Mouse (Mus musculus) midbrain, embryonic 15.5 days (tissue): ENCODE results near the gene Plekhd1. TPM values are rescaled to one million over a fixed set of nuclear protein-coding genes. Genes with fewer than 3 reads are reported as not detected.

Source experiments
- ATAC-seq: fragments of 200-750 bp; cut with Nextera tagmentation; replicated peaks from 2 replicates; pipeline ENCODE4 v1.8.0; 2017; ENCODE audit warnings: moderate TSS enrichment
- H3K27ac ChIP-seq: fragments of 300-500 bp; sonication (generic); 2 replicates; pipeline ENCODE4 v1.5.1; 2015; ENCODE audit warnings: mild to moderate bottlenecking, inconsistent platforms
- H3K27me3 ChIP-seq: fragments of 300-500 bp; sonication (generic); replicated peaks from 2 replicates; pipeline ENCODE4 v1.6.1; 2015; ENCODE audit warnings: inconsistent platforms
- H3K36me3 ChIP-seq: fragments of 300-500 bp; sonication (generic); replicated peaks from 2 replicates; pipeline ENCODE4 v1.6.1; 2015; ENCODE audit warnings: inconsistent platforms
- H3K4me1 ChIP-seq: fragments of 300-500 bp; sonication (generic); 2 replicates; pipeline ENCODE4 v1.6.1; 2015; ENCODE audit warnings: inconsistent platforms
- H3K4me2 ChIP-seq: fragments of 300-500 bp; sonication (generic); 2 replicates; pipeline ENCODE4 v1.6.1; 2015; ENCODE audit warnings: inconsistent platforms, mild to moderate bottlenecking, moderate library complexity
- H3K4me3 ChIP-seq: fragments of 300-500 bp; sonication (generic); 2 replicates; pipeline ENCODE4 v1.5.1; 2015; ENCODE audit warnings: mild to moderate bottlenecking, inconsistent platforms
- H3K9ac ChIP-seq: fragments of 300-500 bp; sonication (generic); 2 replicates; pipeline ENCODE4 v1.6.1; 2015; ENCODE audit warnings: mild to moderate bottlenecking, inconsistent platforms
- H3K9me3 ChIP-seq: fragments of 300-500 bp; sonication (generic); 2 replicates; pipeline ENCODE4 v1.6.1; 2016; ENCODE audit warnings: inconsistent platforms
- WGBS: fragments of 180-500 bp; shearing (Covaris S2); methylation state at CpG from one replicate; pipeline ENCODE4 v1.1.7; 2015; ENCODE audit warnings: mixed read lengths; 5-methylcytosine and 5-hydroxymethylcytosine counted together
- polyA plus RNA-seq: library from polyadenylated mRNA; unstranded; fragments of >200 nt; fragmentation: Nextera tagmentation; extraction: Ambion mirVana; gene quantifications from 2 replicates; pipeline ENCODE4 v1.2.1, GENCODE M21; 2015

Plekhd1 gene
- polyA plus RNA-seq, 1 experiment from 2014 or later, result 3.3 TPM

- Histone ChIP-seq H3K9ac (no peak overlapping the region), H3K4me1 (peaks cover 20% of the 10 kb centered on the region), H3K4me3 (no peak overlapping the region), H3K36me3 (peaks cover 10% of the 10 kb centered on the region), H3K9me3 (peaks cover 5% of the 10 kb centered on the region; the same call in 1 of the 2 replicates), H3K27ac (no peak overlapping the region), H3K4me2 (no peak overlapping the region), H3K27me3 (no peaks in the 10 kb centered on the region)
- ATAC-seq, result no peak
- 92% methylated on average over 5 of the region's 5 CpGs for WGBS
Observed at GRCm38 (mm10) chr12:80762982-80763381, 70.6 kb downstream of the Plekhd1 start.

GRCm38 (mm10) chr12:80764116-80764515 is 71.7 kb downstream of the Plekhd1 start:
- peaks cover 10% of the 10 kb centered on the region for H3K4me1 ChIP-seq
- H3K27me3 ChIP-seq, result no peaks in the 10 kb centered on the region
- H3K9me3 ChIP-seq, result no peaks in the 10 kb centered on the region
- no peak overlapping the region for H3K9ac ChIP-seq
- no peak overlapping the region for H3K4me2 ChIP-seq
- H3K27ac ChIP-seq, result no peak overlapping the region
- no peak for ATAC-seq
- H3K4me3 ChIP-seq, result no peak overlapping the region
- no peaks in the 10 kb centered on the region for H3K36me3 ChIP-seq
- WGBS, result 81% methylated on average over 4 of the region's 4 CpGs

GRCm38 (mm10) chr12:80769697-80770096 is 77.3 kb downstream of the Plekhd1 start:
- H3K27me3 ChIP-seq, result no peaks in the 10 kb centered on the region
- no peaks in the 10 kb centered on the region for H3K36me3 ChIP-seq
- no peak overlapping the region for H3K4me3 ChIP-seq
- H3K27ac ChIP-seq, result no peak overlapping the region
- H3K4me1 ChIP-seq, result 0 out of 2 replicates have a peak, but pooled peaks cover 2% of the 10 kb centered on the region
- H3K4me2 ChIP-seq, result 0 out of 2 replicates have a peak overlapping the region, but pooled peaks have one; percentile 30
- H3K9ac ChIP-seq, result no peak overlapping the region
- no peaks in the 10 kb centered on the region for H3K9me3 ChIP-seq
- 19% methylated on average over 11 of the region's 11 CpGs for WGBS
- ATAC-seq, result peak; percentile 66; the same call in 1 of the 2 replicates

Other genes with a start within 250 kb of the Plekhd1 start
- gene Exd2, start 229.5 kb upstream of the Plekhd1 start, polyA plus RNA-seq, result 59.6 and 69.7 TPM in 2 replicates
- gene Galnt16, start 174.3 kb upstream of the Plekhd1 start, polyA plus RNA-seq, result 39.5 and 42.4 TPM in 2 replicates
- gene Slc39a9, start 48.7 kb upstream of the Plekhd1 start, polyA plus RNA-seq, result 24.3 and 27.5 TPM in 2 replicates
- gene Erh, start 48.2 kb upstream of the Plekhd1 start, polyA plus RNA-seq, result 292 and 300 TPM in 2 replicates
- gene Ccdc177, start 68.1 kb downstream of the Plekhd1 start, polyA plus RNA-seq, result 5.9 and 6.6 TPM in 2 replicates
- 13.2 and 13.6 TPM in 2 replicates for gene Susd6, start 97.9 kb downstream of the Plekhd1 start, polyA plus RNA-seq